Mouse (Mus musculus): Measurements from ENCODE around the gene Gm48551. TPM values are rescaled to one million over a fixed set of nuclear protein-coding genes. Genes with fewer than 3 reads are reported as not detected.
A peak's percentile ranks its signal among the peaks of the same experiment; 100 is the strongest.

The Gm48551 gene
- total RNA-seq, 2 experiments from 2014 or later = 0.83 TPM; not detected in 1

DNA sequence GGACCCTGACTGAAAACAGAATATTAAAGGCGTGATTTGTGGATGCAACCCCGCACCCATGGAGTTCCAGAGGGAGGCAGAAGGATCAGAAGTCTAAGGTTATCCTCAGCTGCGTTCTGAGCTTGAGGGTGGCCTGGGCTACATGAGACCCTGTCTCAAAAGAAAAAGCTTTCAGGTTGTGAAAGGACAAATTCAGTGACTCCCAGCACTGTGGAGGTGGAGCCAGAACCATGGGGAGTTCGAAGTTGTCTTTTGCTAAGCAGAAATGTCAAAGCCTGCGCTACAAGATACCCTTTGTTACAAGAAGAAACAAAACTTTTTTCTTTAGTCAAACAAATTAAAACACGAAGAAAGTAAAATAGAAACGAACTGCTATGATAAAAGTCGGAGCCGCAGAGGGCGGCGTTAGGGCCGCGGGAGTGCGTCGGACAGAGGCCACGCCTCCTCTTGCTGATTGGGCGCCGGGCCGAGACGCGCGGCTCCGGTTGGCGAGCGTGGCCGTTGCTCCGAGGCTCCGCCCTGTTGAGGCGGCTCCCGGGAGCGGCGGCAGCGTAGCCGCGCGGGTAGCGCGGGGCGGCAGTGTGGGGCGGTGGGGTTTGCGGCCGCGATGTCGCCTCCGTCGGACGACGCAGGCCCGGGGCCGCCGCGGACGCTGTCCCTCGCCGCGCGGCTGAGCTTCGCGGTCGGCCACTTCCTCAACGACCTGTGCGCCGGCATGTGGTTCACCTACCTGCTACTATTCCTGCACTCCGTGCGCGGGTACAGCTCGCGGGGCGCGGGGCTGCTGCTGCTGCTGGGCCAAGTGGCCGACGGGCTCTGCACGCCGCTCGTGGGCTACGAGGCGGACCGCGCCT is 27.0 kb upstream of the Gm48551 start, which contains the start of gene Mfsd12:
TSS of gene Mfsd12 (plus strand) at position 501 of the 854 bp plus-strand sequence.
- peak; percentile 83 for ATAC-seq (ENCODE audit: poor library complexity, severe bottlenecking)

- ATAC-seq (ENCODE audit: poor library complexity, severe bottlenecking) = no peak
Measured at GRCm38 (mm10) chr10:81358209-81358608, 26.1 kb upstream of the Gm48551 start.

DNA sequence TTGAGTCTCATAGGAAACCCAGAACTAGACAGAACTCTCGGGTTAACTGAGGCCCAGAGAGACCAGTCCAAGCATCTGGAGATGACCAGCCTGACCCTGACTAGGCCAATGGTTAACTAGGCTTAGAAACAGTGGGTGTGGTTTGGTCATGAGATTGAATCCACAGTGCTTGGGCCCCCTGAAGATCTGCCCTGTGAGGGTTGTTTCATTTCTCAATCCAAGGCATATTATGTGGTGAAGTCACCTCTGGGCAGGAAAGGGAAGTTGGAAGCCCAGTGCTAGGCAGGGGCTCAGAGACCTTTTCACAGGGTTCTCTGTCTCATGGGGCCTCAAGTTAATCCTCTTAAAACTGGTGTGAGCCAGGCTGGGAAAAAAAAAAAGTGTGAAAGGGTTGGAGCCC is 25.4 kb upstream of the Gm48551 start:
- ATAC-seq (ENCODE audit: poor library complexity, severe bottlenecking) = peak; percentile 54

- ATAC-seq (ENCODE audit: poor library complexity, severe bottlenecking) = no peak
Measured at GRCm38 (mm10) chr10:81360721-81361120, 23.5 kb upstream of the Gm48551 start.

DNA sequence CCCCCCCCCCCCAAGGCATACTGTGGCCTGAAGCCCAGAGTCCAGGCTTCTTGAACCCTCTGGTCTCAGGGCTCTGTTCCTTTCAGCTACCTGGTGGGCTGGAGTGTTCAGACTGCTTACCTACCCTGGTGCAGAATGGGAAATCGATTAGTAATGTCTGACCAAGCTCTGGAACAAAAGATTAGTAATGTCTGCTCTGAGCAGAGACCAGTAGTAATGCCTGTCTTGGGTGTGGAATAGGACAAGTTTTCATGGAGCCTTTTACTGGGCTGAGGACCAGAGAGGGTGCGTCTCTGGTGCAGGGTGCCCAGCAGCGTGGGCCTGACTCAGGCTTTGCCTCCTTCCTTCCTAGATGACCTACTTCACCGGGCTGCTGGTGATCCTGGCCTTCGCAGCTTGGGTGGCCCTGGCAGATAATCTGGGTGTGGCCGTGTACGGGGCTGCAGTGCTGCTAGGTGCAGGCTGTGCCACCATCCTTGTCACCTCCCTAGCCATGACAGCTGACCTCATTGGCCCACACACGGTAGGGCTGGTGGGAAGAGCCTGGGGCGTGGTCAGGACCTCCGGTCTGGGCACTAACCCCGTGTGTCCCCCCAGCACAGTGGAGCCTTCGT is 21.8 kb upstream of the Gm48551 start:
- ATAC-seq (ENCODE audit: poor library complexity, severe bottlenecking) = no peak

- ATAC-seq (ENCODE audit: poor library complexity, severe bottlenecking) = no peak
Measured at GRCm38 (mm10) chr10:81363436-81364346, 20.6 kb upstream of the Gm48551 start.

- no peak for ATAC-seq (ENCODE audit: poor library complexity, severe bottlenecking)
Measured at GRCm38 (mm10) chr10:81364666-81365065, 19.6 kb upstream of the Gm48551 start.

DNA sequence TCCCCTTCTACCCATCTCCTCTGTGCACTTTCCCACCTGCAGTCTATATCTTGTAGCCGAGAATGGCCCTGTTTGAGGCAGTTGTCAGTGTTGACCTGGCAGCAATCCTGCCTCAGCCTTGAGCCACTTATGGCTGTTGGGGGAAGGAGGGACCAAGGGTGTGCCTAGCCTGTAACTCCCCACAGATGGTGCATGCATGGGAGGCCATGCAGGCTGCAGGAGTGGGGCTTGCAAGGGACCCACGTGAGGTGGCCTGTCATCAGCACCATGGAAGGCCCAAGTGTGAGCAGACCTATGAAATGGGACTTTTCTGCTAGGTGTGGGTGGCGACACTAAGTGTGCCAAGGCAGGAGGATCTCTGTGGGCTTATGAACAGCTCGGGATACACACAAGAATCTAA is 19.2 kb upstream of the Gm48551 start:
- no peak for ATAC-seq (ENCODE audit: poor library complexity, severe bottlenecking)

- ATAC-seq (ENCODE audit: poor library complexity, severe bottlenecking) = peak; percentile 62
Measured at GRCm38 (mm10) chr10:81365672-81366476, 18.4 kb upstream of the Gm48551 start, which contains the start of gene 4930404N11Rik. 4930404N11Rik (minus strand) TSS chr10:81365816.

DNA sequence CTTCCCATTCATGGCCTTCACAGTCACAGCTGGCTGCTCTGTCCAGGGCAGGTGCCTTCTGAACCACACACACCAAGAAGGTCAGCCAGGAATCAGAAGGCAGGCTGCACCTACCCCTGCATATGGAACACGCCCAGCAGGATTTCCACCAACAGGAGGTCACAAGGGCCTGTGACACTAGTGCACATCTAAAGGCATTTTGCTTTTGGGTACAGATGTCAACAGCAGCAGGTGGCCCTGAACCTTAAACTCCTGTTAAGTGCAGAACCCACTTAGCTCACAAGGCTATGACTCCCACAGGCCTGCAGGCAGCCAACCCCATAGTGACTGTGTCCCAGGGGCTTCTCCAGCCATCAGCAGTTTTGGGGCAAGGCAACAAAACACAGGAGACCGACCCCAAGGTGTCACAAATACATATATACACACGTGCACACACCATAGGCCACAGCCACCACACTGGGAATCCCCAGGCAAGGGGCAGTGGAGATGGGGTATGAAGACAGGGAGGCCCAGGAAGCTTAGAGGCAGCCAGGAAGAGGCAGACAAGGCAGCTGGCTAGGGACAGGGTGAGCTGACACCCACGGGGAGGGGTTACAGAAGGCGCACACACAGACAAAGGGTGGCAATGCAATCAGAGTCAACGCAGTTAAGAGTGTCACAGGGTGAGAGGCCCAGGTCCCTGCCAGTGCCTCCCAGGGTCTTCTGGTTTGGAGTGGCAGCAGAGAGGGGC is 17.6 kb upstream of the Gm48551 start:
- ATAC-seq (ENCODE audit: poor library complexity, severe bottlenecking) = no peak

- ATAC-seq (ENCODE audit: poor library complexity, severe bottlenecking) = no peak
Measured at GRCm38 (mm10) chr10:81367207-81367495, 17.1 kb upstream of the Gm48551 start.

GRCm38 (mm10) chr10:81375322-81375721 is 8.9 kb upstream of the Gm48551 start:
- no peak for ATAC-seq (ENCODE audit: poor library complexity, severe bottlenecking)

DNA sequence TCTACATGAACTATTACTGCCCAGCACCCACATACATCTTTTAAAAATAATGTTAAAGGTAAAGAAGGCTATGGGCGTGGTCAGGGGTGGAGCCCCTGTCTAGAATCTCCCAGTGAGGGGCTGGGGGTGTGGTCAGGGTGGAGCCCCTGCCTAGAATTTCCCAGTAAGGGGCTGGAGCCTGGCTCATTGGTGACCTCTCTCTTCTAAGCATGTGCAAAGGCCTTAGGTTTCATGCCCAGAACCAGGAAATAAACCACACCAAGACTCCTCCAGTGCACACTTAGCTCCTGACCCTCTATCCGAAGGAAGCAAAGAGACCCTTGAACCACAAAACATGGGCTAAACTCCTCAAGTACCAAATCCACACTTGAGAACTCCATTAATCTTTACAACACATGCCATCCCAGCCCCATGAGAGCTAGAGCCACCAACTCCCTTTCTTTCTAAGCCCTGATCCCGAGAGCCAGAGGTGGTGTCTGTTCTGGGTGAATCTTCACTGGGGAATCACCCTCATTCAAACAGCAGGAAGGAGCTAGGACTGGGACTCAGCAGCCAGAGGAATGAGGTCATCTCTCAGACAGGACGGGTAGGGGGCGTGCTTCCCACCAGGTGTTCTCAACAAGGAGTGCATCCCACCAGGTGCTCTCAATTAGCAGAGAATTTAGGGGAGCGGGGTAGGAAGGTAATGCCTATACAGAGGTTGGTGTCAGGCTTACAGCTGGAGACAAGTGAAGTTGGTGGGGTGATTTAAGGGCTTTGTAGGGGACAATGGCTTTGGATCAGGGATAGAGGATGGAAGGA is 7.5 kb upstream of the Gm48551 start:
- ATAC-seq (ENCODE audit: poor library complexity, severe bottlenecking) = no peak

DNA sequence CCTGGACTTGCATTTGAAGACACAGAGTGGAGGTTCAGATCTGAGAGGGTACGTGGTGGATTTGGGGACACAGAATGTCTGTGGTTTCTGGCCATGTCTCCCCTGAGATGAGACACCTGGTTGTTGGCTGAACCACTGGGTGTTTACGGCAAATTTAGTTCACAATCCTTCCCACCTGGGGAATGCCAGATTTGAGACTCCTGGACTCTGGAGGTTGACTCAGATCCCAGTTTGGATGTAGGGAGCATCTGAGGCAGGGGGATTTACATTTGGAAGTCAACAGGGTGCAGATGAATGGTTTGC is 7.0 kb upstream of the Gm48551 start:
- ATAC-seq (ENCODE audit: poor library complexity, severe bottlenecking) = no peak

- no peak for ATAC-seq (ENCODE audit: poor library complexity, severe bottlenecking)
Measured at GRCm38 (mm10) chr10:81377793-81378552, 6.3 kb upstream of the Gm48551 start, which contains the start of gene Fzr1. Fzr1 (minus strand) TSS chr10:81378516.

DNA sequence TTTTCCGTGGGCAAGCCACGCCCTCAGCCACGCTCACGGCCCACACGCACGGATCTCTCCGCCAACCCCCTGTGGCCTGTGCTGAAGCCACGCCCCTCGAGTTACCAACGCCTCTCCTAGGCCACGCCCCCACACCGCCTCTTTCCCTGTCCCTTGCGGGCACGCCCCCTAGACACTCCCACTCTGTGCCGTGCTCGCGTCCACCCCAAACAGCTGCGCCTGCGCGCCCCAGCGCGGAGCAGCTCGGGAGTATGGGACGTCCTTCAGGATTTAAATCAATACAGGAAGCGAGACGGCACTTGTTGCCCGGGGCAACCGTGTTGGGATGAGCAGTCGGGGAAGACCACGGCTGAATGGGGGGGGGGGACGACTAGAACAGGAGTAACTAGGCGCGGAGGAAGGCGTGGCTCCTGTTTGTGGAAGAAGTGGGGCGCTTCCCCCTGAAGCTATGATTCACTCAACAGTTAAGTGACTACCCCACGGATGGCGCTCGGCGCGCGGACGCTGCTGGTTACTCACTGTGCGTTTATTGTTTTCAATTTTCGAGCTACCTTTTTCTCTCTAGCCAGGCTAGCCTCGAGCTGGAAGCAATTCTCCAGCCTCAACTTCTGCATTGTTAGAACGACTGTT is 5.6 kb upstream of the Gm48551 start:
- peak; percentile 93 for ATAC-seq (ENCODE audit: poor library complexity, severe bottlenecking)

DNA sequence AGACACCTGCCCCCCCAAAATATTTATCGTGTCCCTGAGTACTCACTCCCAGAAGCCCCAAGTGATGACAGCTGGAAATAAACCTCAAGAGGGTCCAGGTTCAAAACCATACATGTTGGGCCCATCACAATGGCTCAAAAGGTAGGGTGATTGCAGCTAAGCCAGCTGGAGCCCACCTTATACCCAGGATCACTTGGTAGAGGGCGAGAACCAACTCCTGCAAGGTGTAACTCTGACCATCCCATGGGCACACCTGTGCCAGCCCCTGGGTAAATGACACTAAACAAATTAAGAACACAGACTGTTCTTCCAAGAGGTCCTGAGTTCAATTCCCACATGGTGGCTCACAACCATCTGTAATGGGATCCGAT is 5.1 kb upstream of the Gm48551 start:
- no peak for ATAC-seq (ENCODE audit: poor library complexity, severe bottlenecking)

GRCm38 (mm10) chr10:81379809-81380378 is 4.4 kb upstream of the Gm48551 start:
- ATAC-seq (ENCODE audit: poor library complexity, severe bottlenecking) = no peak

Measured in megakaryocyte, adult 5-6 weeks (primary cell).